Mouse (Mus musculus): Measurements from ENCODE around the gene Bpifb5.

Bpifb5 gene

DNA sequence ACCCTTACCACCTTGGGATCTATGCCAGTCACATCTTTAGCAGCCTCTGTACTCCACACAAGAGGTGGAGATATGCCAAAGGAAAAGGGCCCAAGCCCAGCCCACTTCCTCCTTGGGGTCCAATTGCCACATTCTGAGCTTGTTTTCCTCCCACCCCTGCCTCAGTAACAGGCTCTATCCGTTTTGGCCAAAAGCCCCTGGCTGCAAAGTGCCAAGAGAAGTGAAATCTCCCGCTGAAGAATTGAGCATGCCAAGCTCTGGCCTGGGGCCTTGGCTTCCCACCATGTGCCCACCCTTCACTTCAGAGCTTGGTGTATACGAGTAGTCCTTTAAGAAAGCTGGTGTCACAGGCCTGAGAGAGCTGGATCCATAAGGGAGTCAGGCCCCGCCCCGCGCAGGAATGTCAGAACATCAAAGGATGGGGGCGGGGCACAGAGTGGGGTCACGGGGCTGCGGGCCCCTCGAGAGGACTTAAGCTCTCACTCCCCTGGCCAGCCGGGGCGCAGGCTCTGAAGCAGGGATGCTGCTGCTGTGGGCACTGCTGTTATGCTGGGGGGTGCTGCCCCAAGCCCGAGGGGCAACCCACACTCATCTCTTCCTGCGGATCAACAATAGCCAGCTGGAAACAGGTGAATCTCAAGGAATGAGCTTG is at the start of gene Bpifb5:
Bpifb5 (plus strand) TSS at position 478 of the 652 bp plus-strand sequence.
- 21% methylated on average over 14 of the region's 14 CpGs for WGBS

DNA sequence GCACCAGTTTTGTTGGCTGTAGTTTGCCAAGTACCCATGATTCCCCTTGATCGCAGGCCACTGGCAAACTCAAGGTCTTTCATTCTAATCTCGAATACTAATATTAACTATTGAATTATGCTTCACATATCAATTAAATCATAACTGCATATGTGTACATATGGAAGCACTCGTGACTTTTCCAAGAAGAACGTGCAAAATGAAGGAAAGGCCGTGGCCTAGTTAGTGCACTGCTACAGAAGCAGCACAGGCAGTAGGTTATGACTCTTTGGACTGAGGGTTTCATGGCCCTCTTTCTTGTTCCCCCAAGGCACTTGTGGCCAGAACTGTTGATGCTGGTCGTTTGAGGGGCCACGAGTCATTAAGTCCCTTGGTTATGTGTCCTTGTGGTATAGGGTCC is 41.6 kb upstream of the Bpifb5 start:
- 87% methylated on average over 7 of the region's 7 CpGs for WGBS

GRCm38 (mm10) chr2:154183061-154183460 is 40.5 kb upstream of the Bpifb5 start:
- 59% methylated on average over 4 of the region's 4 CpGs for WGBS

GRCm38 (mm10) chr2:154185319-154185718 is 38.2 kb upstream of the Bpifb5 start:
- 78% methylated on average over 6 of the region's 6 CpGs for WGBS

- 58% methylated on average over 3 of the region's 3 CpGs for WGBS
Observed at GRCm38 (mm10) chr2:154185748-154186147, 37.8 kb upstream of the Bpifb5 start.

- 55% methylated on average over 5 of the region's 5 CpGs for WGBS
Observed at GRCm38 (mm10) chr2:154187468-154187867, 36.1 kb upstream of the Bpifb5 start.

DNA sequence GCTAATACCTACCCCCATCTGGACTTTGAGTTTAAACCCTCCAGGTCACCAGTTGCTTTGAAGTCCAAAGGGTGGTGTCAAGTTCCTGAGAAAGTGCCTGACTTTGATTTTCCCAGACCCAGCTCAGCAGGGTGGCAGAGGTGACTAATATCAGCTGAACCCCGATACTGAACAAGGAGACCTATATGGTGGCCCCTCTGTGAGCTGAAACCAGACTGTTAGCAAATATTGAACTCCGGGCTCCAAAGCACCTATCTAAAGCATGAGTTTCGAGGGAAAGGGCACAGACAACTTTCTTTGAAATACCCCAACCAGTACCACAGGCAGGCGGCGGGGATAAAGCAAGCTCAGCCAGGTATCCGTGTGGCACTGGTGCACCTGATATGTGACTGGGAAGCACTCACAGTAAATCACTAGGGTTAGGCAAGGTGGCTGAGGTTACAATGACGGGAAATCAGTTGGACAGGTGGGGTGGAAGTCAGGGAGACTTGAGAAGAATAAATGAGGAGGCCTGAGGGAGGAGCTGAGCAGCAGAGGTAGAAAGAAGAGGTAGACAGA is 33.6 kb upstream of the Bpifb5 start:
- 88% methylated on average over 7 of the region's 7 CpGs for WGBS

DNA sequence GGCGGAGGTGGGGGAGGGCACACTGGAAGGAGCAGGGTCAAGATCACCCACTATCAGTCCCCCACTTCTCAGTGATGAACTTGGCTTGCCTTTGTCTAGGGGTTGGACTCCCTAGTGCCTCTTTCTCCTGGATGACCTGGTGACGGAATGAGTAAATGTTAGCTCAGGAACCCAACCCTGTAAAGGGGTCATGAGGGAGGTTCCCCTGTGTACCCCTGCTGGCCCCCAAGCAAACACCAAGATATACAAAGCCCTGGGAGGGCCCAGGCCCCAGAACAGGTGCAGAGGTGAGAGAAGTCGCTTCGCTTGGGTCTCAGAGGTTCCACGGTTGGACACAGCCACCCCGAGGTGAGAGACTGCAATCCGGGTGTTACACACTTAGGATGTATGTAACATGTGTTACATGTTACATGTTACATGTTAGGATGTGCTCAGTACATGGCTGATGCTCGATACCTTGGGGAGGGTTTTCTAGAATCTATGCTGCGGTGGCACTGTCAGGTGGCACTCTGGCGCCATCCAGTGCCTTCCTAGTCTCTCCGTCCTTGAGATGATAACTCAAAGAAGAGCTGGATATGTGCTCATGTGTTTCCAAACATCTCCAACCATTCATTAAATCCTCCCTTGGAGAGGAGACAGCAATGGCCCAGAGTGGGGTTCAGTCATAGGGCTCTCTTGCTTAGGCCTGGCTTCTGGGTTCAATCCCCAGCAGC is 32.8 kb upstream of the Bpifb5 start, which contains the start of gene Bpifb1:
Bpifb1 (plus strand) TSS at position 273 of the 713 bp plus-strand sequence.
- WGBS = 88% methylated on average over 11 of the region's 11 CpGs

GRCm38 (mm10) chr2:154192141-154192540 is 31.4 kb upstream of the Bpifb5 start:
- 73% methylated on average over 2 of the region's 2 CpGs for WGBS

GRCm38 (mm10) chr2:154193071-154193470 is 30.5 kb upstream of the Bpifb5 start:
- WGBS = 97% methylated on average over 4 of the region's 4 CpGs

GRCm38 (mm10) chr2:154193994-154194504 is 29.5 kb upstream of the Bpifb5 start:
- WGBS = 69% methylated on average over 5 of the region's 5 CpGs

DNA sequence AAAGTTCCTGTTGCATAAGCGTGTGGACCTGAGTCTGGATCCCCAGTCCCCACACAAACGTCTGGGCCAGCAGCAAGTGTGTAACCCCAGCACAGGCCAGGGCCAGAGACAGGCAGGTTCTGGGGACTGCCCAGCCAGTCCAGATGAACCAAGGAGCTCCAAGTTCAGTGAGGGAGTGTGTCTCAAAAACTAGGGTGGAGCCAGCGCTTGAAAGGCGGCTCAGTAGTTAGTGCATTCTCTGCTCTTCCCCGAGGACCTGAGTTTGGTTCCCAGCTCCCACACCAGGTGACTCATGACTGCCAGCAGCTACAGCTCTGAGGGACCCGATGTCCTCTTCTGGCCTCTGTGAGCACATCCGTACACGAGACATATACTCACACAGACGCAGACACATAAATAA is 26.5 kb upstream of the Bpifb5 start:
- WGBS = 93% methylated on average over 9 of the region's 9 CpGs

DNA sequence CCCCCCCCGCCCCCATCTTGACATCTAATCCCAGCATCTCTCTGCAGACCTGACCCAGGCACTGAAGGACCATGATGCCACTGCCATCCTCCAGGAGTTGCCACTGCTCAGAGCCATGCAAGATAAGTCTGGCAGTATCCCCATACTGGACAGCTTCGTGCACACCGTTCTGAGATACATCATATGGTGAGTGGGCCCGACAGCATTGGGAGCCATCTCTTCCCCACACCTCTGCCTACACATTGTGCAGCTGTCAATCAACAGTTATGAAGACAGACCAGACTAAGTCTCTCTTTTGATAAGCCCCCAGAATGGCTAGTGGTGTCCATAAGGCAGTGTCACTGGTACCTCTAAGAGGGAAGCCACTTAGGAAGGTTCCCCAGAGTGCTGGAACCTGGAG is 18.9 kb upstream of the Bpifb5 start:
- 61% methylated on average over 4 of the region's 4 CpGs for WGBS

DNA sequence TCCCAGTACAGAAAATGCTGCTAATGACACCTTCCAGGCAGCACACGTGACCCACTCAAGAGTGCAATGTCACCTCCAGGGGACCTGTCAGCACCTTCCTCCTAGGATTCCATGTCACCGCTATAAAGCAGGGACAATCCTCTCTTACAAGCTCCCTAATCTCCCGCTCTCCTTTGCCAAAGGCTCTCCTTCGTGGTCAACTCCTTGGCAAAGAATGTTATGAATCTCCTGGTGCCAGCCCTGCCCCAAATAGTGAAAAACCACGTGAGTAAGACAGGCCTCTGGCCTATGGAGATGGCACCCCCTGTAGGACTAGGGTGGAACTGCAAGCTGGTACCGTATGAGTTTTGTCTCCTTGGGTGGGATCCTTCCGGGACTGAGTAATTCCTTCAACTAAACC is 16.6 kb upstream of the Bpifb5 start:
- 67% methylated on average over 7 of the region's 7 CpGs for WGBS

GRCm38 (mm10) chr2:154209112-154209511 is 14.4 kb upstream of the Bpifb5 start:
- WGBS = 4% methylated on average over 3 of the region's 3 CpGs

GRCm38 (mm10) chr2:154211121-154211520 is 12.4 kb upstream of the Bpifb5 start:
- WGBS = 24% methylated on average over 1 of the region's 1 CpGs

GRCm38 (mm10) chr2:154211881-154212280 is 11.7 kb upstream of the Bpifb5 start:
- 51% methylated on average over 4 of the region's 4 CpGs for WGBS

GRCm38 (mm10) chr2:154215191-154215590 is 8.4 kb upstream of the Bpifb5 start:
- 26% methylated on average over 5 of the region's 5 CpGs for WGBS

DNA sequence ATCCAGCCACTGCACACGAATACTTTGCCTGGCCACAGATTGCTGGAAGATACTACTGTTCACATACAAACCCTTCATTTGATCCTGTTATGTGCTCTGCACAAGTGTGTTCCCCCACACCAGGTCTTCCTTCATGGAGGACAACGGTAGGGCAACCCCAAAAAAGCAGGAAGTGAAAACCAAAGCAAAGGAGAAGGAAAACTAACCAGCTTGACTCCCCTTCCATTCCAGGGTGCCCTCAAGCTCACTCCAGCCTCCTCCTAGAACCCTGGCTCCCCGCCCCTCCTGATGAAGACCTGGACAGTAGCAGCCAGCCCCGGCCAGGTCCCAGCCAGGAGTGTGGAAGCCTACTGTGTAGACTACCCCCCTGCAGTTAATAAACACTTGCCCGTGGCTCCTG is 3.6 kb upstream of the Bpifb5 start:
- WGBS = 82% methylated on average over 5 of the region's 5 CpGs

DNA sequence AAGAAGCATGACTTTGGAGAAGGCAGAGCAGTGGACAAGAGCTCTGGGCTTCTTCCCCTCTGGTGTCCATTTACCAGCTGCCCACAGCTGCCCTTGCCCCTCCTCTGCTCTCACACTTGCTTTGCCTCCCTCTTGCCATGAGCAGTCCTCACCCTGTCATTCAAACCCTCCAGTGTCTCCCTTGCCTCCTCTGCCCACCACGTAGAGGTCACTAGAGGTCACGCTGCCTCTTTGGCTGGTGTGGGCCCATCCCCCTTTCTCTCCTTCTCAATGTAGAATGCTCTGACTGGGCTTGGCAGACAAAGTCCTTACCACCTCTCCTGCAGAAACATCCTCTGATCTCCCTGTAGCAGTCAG is 353 bp downstream of the Bpifb5 start:
- 47% methylated on average over 2 of the region's 2 CpGs for WGBS

DNA sequence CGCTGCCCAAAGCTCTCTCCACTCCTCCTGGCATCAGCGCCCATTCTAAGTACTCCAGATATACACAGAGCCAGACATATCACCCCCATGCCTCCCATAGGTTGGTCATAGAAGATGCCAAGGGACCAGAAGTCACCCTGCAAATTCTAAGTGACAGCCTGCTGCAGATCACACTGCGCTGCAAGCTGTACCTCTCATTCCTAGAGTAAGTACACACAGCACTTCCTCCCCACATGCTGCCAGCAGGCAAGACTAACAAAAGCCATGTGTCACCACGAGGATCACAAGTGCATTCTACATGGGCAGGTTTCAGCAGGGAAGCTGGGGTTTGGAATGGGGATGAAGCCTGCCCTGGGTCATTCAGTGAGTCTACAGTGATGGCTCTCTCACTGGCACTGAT is 3.4 kb downstream of the Bpifb5 start:
- WGBS = 85% methylated on average over 4 of the region's 4 CpGs

GRCm38 (mm10) chr2:154227830-154228229 is 4.3 kb downstream of the Bpifb5 start:
- WGBS = 82% methylated on average over 5 of the region's 5 CpGs

DNA sequence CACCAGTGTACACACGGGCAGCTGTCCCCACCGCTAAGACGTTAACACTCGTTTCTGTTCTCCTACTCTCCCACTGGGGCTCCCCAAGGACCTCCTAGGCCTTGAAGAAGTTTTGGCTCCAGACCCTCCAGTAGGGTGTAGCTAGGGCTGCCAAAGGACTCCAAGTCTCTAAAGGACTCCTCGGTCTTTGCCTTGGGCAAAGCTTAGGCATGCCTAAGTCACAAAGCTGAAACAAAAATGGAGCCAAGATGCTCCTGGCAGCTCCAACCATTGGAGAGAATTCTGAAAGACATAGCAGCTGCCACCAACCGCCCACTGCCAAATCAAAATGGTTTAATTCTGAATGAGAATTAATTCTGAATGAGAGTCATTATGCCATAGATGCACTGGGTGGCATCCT is 9.9 kb downstream of the Bpifb5 start:
- WGBS = 51% methylated on average over 6 of the region's 6 CpGs
